Mouse (Mus musculus) heart, postnatal 10 days (tissue): Measurements from ENCODE around the gene Ikzf5. TPM values are rescaled to one million over a fixed set of nuclear protein-coding genes. Genes with fewer than 3 reads are reported as not detected.

Source experiments
- DNase-seq, 2 experiments: peaks; one replicate each; pipeline ENCODE4 v3.0.0; 2021
- intact Hi-C: fragments of 180-260 bp; cut with DNase I; formaldehyde crosslinking; loops from one replicate; pipeline ENCODE4 v1.15.1; 2025
- total RNA-seq, 2 experiments: library from RNA; stranded (reverse); gene quantifications; 2 replicates each; pipeline ENCODE4 v1.2.3; 2021

Gene Ikzf5
- total RNA-seq, 2 experiments from 2014 or later, result 32.4 to 34.7 TPM

DNA sequence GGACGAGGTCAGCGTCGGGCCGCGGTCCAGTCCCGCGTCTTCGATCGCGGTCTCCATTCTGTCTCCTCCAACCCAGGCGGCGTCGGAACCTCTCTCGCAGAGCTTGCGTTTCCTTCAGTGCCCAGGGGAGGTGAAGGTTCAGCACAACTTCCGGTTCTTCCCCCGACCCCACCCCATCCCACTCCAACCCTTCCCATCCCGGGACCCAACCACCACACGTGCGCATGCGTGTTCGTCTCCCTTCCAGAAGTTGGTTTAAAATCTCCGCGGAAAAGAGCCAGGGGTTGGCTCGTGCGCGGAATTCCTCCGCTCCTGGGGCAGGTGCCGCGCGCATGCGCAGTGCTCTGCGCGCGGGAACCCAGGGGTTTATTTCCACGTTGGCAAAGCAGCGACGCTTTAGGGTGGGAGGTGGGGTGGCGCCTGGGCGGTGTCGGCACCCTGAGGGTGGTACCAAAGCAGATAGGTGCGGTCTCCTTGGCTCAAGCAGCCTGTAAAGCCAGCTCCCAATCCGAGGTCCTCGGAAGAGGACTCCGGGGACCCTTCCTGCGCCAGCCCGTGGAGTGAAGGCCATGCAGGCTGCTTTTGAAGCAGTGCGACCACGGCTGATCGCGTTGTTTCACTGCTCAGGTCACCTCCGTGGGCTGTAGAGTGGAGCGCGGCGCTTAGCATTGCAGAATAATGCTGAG is 47.6 kb downstream of the Ikzf5 start, which contains the start of gene 2310057M21Rik:
2310057M21Rik (minus strand) TSS at position 145 of the 686 bp plus-strand sequence.
- peak; percentile 95 to 97 for DNase-seq
- intact Hi-C loops, result loop anchor here (2.0 to 5.0 kb wide), 2 partner anchors 48 to 195 kb away; partner anchors contain the start of genes Acadsb and Ikzf5

DNA sequence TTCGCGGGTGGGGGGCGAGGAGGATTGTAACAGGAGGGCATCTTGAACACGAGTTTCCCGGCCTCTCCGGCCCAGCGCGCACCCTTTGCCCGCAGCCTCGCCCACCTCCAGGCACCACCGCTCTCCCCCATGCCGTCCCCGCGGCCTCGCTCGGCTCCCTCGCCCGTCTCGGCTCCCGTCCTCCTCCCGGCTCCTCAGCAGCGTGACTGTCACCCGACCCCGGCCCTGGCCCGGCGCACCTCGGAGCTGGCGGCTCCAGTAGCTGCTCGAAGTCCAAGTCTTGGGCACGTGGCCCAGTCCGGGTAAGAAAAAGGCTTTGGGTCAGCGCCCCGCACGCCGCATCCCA is 48.1 kb downstream of the Ikzf5 start:
- intact Hi-C loops, result loop anchor here (2.0 to 5.0 kb wide), 2 partner anchors 49 to 195 kb away; partner anchors contain the start of genes Acadsb and Ikzf5
- DNase-seq, result no peak

DNA sequence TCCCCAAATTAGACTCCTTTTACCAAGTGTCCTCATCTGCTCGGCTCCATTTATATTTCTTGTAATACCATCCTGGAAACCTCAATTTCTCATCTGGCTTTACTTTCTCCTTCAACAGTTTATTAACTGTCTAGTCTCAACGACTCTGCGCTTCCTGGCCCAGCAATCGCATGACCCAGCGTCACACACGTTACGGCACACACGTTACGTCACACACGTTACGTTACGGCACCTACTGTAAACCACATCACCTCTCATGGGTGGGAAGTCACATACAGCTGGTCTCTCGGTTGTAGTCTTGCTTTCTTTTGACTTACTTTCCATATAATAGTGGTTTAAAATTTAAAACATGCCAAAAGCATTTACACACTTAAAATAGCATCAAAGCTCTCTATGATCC is 54.2 kb downstream of the Ikzf5 start:
- no peak for DNase-seq
- intact Hi-C loops, result no loop called here

DNA sequence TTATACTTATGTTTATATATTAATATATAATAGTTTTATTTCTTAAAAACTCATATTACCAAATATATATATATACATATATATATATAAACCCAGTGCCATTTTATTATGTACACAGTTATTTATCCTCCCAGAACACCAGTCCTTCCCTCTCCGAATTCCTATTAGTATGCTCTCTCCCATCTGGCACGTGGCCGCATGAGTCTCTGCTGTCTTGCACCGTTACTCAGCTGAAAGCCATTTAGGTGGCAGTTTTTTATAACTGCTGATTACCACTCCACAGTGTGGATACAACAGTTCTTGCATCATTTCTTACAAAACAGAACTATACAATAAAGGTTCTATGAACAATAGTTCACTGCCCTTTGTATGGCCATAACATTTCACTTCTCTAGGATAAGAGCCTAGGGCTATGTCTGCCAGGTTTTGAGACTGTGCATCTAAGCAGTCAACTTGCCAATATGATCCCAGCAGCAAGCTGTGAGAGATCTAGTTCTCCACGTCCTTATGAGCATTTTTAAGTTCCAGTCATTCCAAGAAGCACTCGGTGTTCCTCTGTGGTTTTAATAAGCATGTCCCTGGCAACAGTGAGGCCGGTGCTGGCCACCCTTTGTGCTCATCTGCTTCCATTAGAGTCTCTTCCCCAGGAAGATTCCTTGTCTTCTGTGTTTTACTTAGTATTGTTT is 64.3 kb downstream of the Ikzf5 start:
- no peak for DNase-seq

More for the DNA sequence above, 64.3 kb downstream of the Ikzf5 start:
- intact Hi-C loops, result no loop called here

Other genes with a start within 250 kb of the Ikzf5 start
- 10 to 100 TPM; 16.8 to 17.3 TPM for gene 5430419D17Rik, start 236.1 kb downstream of the Ikzf5 start, total RNA-seq
- gene Cuzd1, start 88.2 kb downstream of the Ikzf5 start, total RNA-seq, result not detected
- gene Fam24b, start 81.0 kb downstream of the Ikzf5 start, total RNA-seq, result not detected
- gene Fam24a, start 76.7 kb downstream of the Ikzf5 start, total RNA-seq, result not detected
- 10 to 100 TPM; 14.2 to 16.1 TPM for gene 2310057M21Rik, start 47.8 kb downstream of the Ikzf5 start, total RNA-seq
- 10 to 100 TPM; 51.7 to 55.1 TPM for gene Pstk, start 39.4 kb downstream of the Ikzf5 start, total RNA-seq
- 10 to 100 TPM; 78.1 to 80.3 TPM for gene Acadsb, start 80 bp upstream of the Ikzf5 start, total RNA-seq
- gene Hmx3, start 132.3 kb upstream of the Ikzf5 start, total RNA-seq, result not detected
- gene Hmx2, start 138.3 kb upstream of the Ikzf5 start, total RNA-seq, result not detected
- gene Bub3, start 149.7 kb upstream of the Ikzf5 start, total RNA-seq, result 10 to 100 TPM; 45.9 to 48.4 TPM